In genomic region chr8:46818990-46819288, GRCm38 (mm10) we compare ENCODE assay signal across 25 mouse cellular contexts.
DNase-seq lines count a peak whose midpoint lies in the region; ATAC-seq and TF ChIP-seq lines count a peak whose summit lies in the region.
"Had no signal": no experiment of that assay in that cellular context is flagged by ENCODE, and none has a peak within 500 bp of the region (broad histone marks: within the 10 kb centered on the region; RNA-seq: fewer than 3 reads in every experiment).

No protein-coding gene starts in this region.

- H3K4me1 ChIP-seq in heart, embryonic 12.5 days (replicated peaks) = peaks cover 22% of the 10 kb centered on the region
- no peaks in the 10 kb centered on the region for H3K4me1 ChIP-seq in midbrain, embryonic 14.5 days (ENCODE audit: control insufficient read depth, insufficient read depth, low read length)
- no peaks in the 10 kb centered on the region for H3K4me1 ChIP-seq in midbrain, embryonic 13.5 days (replicated peaks)
- H3K4me1 ChIP-seq in small intestine, adult 2 months (ENCODE audit: control insufficient read depth, insufficient read depth, insufficient read length, low read length) = peaks cover 13% of the 10 kb centered on the region; the same call in 1 of the 2 replicates
- H3K4me1 ChIP-seq: forebrain, embryonic 15.5 days; hindbrain, embryonic 12.5 days had no signal

- H3K27me3 ChIP-seq in heart, embryonic 12.5 days (replicated peaks) = no peaks in the 10 kb centered on the region
- H3K27me3 ChIP-seq in midbrain, embryonic 14.5 days (ENCODE audit: control insufficient read depth, insufficient read depth, low read length) = no peaks in the 10 kb centered on the region
- H3K27me3 ChIP-seq in midbrain, embryonic 13.5 days = no peaks in the 10 kb centered on the region
- H3K27me3 ChIP-seq in small intestine, adult 2 months (ENCODE audit: control insufficient read depth, insufficient read depth, low read length) = no peaks in the 10 kb centered on the region
- H3K27me3 ChIP-seq: forebrain, embryonic 15.5 days; heart, embryonic 13.5 days; hindbrain, embryonic 12.5 days; neural tube, embryonic 15.5 days had no signal

- H3K9ac ChIP-seq in heart, embryonic 12.5 days = no peak overlapping the region
- H3K9ac ChIP-seq in midbrain, embryonic 14.5 days (replicated peaks; ENCODE audit: low read length) = no peak overlapping the region
- no peak overlapping the region for H3K9ac ChIP-seq in midbrain, embryonic 13.5 days (replicated peaks)
- H3K9ac ChIP-seq: forebrain, embryonic 15.5 days; heart, embryonic 13.5 days; hindbrain, embryonic 12.5 days; neural tube, embryonic 15.5 days had no signal

- peak overlapping the region; percentile 37; the same call in 1 of the 2 replicates for H3K27ac ChIP-seq in heart, embryonic 12.5 days (ENCODE audit: poor library complexity, severe bottlenecking)
- no peak overlapping the region for H3K27ac ChIP-seq in midbrain, embryonic 14.5 days (replicated peaks; ENCODE audit: low read depth, low read length)
- no peak overlapping the region for H3K27ac ChIP-seq in midbrain, embryonic 13.5 days
- H3K27ac ChIP-seq in small intestine, adult 2 months (ENCODE audit: insufficient read depth, low read depth, low read length) = 0 out of 2 replicates have a peak overlapping the region, but pooled peaks have one; percentile 10
- H3K27ac ChIP-seq: forebrain, embryonic 15.5 days; hindbrain, embryonic 12.5 days; neural tube, embryonic 15.5 days had no signal

- ATAC-seq in heart, embryonic 12.5 days (ENCODE audit: insufficient number of reproducible peaks, low FRiP score) = no peak
- ATAC-seq in midbrain, embryonic 14.5 days (ENCODE audit: low FRiP score, low TSS enrichment) = no peak
- ATAC-seq in midbrain, embryonic 13.5 days = no peak
- peak; percentile 94 for ATAC-seq in common myeloid progenitor, adult 5-6 weeks (replicated peaks; ENCODE audit: low read depth, poor library complexity, severe bottlenecking)
- ATAC-seq: forebrain, embryonic 15.5 days; midbrain, embryonic 16.5 days had no signal

- H3K36me3 ChIP-seq in heart, embryonic 12.5 days = peaks cover 54% of the 10 kb centered on the region
- H3K36me3 ChIP-seq in midbrain, embryonic 14.5 days (ENCODE audit: control insufficient read depth, insufficient read depth, low read length) = peaks cover 4% of the 10 kb centered on the region; the same call in 1 of the 2 replicates
- peaks cover 12% of the 10 kb centered on the region; the same call in 1 of the 2 replicates for H3K36me3 ChIP-seq in midbrain, embryonic 13.5 days
- peaks cover 34% of the 10 kb centered on the region for H3K36me3 ChIP-seq in small intestine, adult 2 months (ENCODE audit: control insufficient read depth, insufficient read depth, low read length)
- H3K36me3 ChIP-seq: forebrain, embryonic 15.5 days had no signal

- H3K4me3 ChIP-seq in heart, embryonic 12.5 days = no peak overlapping the region
- H3K4me3 ChIP-seq in midbrain, embryonic 14.5 days (replicated peaks; ENCODE audit: low read depth, low read length) = no peak overlapping the region
- H3K4me3 ChIP-seq in midbrain, embryonic 13.5 days (replicated peaks) = no peak overlapping the region
- H3K4me3 ChIP-seq in small intestine, adult 2 months (ENCODE audit: low read depth, low read length) = no peak overlapping the region
- H3K4me3 ChIP-seq: erythroblast, embryonic 14.5 days; forebrain, embryonic 15.5 days; heart, embryonic 13.5 days; hindbrain, embryonic 12.5 days; neural tube, embryonic 15.5 days had no signal

- TF ChIP-seq CTCF in small intestine, adult 2 months (IDR thresholded peaks at IDR 0.05; ENCODE audit: extremely low read depth, insufficient read length, insufficient replicate concordance, low read depth, low read length) = no peak

- WGBS in heart, embryonic 12.5 days = 22% methylated on average over 2 of the region's 2 CpGs
- 83% methylated on average over 2 of the region's 2 CpGs for whole genome bisulfite sequencing in midbrain, embryonic 14.5 days
- 70% methylated on average over 2 of the region's 2 CpGs for WGBS in midbrain, embryonic 13.5 days
- WGBS in small intestine, adult 2 months = 72% methylated on average over 2 of the region's 2 CpGs

- H3K9me3 ChIP-seq in heart, embryonic 12.5 days (replicated peaks) = no peaks in the 10 kb centered on the region
- H3K9me3 ChIP-seq in midbrain, embryonic 14.5 days (ENCODE audit: control insufficient read depth, low read length) = no peaks in the 10 kb centered on the region
- no peaks in the 10 kb centered on the region for H3K9me3 ChIP-seq in midbrain, embryonic 13.5 days
- H3K9me3 ChIP-seq: forebrain, embryonic 15.5 days; heart, embryonic 13.5 days; hindbrain, embryonic 12.5 days; neural tube, embryonic 15.5 days had no signal

- DNase-seq in heart, postnatal 14 days = no peak
- DNase-seq in midbrain, embryonic 14.5 days = peak; percentile 11
- no peak for DNase-seq in left cerebral cortex, adult 8-10 months (ENCODE audit: low spot score in 2 of 2)
- no peak for DNase-seq in cerebellum, adult 9-10 months
- DNase-seq: adrenal gland, adult 2 months; cerebellum, adult 8-10 months; gastrocnemius, postnatal 25 days; kidney, adult 18-20 months; kidney, postnatal 10 days; layer of hippocampus, postnatal 36 days; left cerebral cortex, postnatal 4 days; lung, adult 2 months; spleen, adult 18-20 months; thymus, postnatal 4 days had no signal

- no peak for TF ChIP-seq POLR2A in small intestine, adult 2 months (IDR thresholded peaks at IDR 0.05; ENCODE audit: low read depth, low read length)

- intact Hi-C loops in heart, postnatal 14 days (cut with DNase I) = no loop called here

- H3K4me2 ChIP-seq in heart, embryonic 12.5 days = no peak overlapping the region
- H3K4me2 ChIP-seq in midbrain, embryonic 14.5 days (ENCODE audit: low read length) = no peak overlapping the region
- H3K4me2 ChIP-seq in midbrain, embryonic 13.5 days (replicated peaks) = no peak overlapping the region
- H3K4me2 ChIP-seq: forebrain, embryonic 15.5 days; heart, embryonic 13.5 days; hindbrain, embryonic 12.5 days; liver, embryonic 11.5 days; neural tube, embryonic 15.5 days had no signal

Comparison
In these comparisons a context has a peak if more than half of its experiments do, and no peak if none do; other contexts are left out.
1. H3K27ac ChIP-seq: peak in heart, embryonic 12.5 days (single experiment) and small intestine, adult 2 months (single experiment); none in midbrain, embryonic 14.5 days (single experiment) and midbrain, embryonic 13.5 days (single experiment).